Mouse (Mus musculus): ENCODE measurements around the gene Ttc27. TPM values are rescaled to one million over a fixed set of nuclear protein-coding genes. Genes with fewer than 3 reads are reported as not detected.

The Ttc27 gene
- polyA plus RNA-seq, 1 experiment from 2014 or later: 25.6 TPM

DNA sequence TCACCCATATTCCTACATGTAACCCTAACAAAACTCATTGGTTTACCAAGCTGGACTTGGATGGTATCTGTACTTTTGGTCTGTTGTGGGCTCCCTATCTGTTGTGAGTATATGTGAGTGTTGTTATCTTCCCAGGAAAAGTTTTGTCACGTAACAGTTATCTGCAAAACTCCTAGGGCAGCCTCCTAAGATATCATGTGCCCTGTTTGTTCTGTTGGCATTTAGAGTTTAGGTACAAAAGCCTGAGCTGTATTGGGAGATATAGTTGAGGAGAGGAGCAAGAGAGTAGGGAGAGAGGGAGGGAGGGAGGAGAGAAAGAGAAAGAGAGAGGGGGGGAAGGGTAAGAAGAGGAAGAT lies 186.8 kb downstream of the Ttc27 start:
- H3K9ac ChIP-seq: no peak overlapping the region
- peaks cover 3% of the 10 kb centered on the region; the same call in 1 of the 2 replicates for H3K9me3 ChIP-seq (ENCODE audit: low read depth, low read length)
- no peak overlapping the region for H3K4me2 ChIP-seq
- 70% methylated on average over 1 of the region's 1 CpGs for WGBS
- 0 out of 2 replicates have a peak overlapping the region, but pooled peaks have one; percentile 32 for H3K27ac ChIP-seq (ENCODE audit: low read depth)
- DNase-seq: no peak
- H3K4me3 ChIP-seq (ENCODE audit: low read depth, low read length): no peak overlapping the region
- no peaks in the 10 kb centered on the region for H3K4me1 ChIP-seq (ENCODE audit: insufficient read depth)
- no peaks in the 10 kb centered on the region for H3K36me3 ChIP-seq (ENCODE audit: insufficient read depth)
- ATAC-seq (ENCODE audit: insufficient read depth): no peak
- H3K27me3 ChIP-seq (ENCODE audit: insufficient read depth, low read length): no peaks in the 10 kb centered on the region
- no peak for TF ChIP-seq CTCF (IDR thresholded peaks at IDR 0.05; ENCODE audit: low read depth)

DNA sequence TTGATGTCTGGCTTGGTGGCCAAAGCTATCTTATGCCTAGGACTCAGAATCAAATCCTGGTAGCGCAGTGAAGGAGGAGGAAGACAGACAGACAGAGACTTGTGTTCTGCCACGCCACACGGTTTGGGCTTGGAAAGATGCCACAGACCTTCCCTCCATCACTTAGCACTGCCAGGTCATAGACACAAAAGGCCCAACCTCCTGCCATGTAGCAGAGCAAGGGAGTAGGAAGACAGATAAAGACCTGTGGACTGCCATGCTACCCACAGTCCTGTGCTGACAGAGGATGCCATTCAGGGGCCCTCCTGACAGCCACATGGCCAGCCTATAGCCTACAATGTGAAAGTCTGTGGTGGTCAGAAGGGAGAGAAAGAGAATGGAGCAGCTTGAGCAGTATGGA lies 187.4 kb downstream of the Ttc27 start:
- DNase-seq: no peak

DNA sequence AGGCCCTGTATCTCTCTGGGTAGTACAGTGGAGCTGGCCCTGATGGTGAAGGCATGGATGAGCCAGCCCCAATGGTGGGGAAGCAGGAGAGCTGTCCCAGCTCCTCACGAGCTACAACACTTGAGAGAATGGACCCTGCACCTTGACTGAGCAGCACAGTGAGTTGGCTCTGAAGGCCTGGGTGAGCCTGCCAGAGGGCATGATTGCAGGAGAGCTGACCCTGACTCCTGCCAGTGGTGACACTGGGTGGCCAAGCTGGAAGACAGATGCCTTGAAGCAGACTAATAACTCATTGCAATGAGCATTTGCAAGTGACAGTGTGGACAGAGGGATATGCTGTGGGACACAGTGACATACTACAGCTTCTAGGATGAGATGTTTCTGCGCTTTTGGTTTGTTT lies 195.5 kb downstream of the Ttc27 start:
- 73% methylated on average over 2 of the region's 2 CpGs for WGBS
- Histone ChIP-seq H3K27ac (ENCODE audit: low read depth) (no peak overlapping the region), H3K4me3 (ENCODE audit: low read depth, low read length) (no peak overlapping the region), H3K36me3 (ENCODE audit: insufficient read depth) (no peaks in the 10 kb centered on the region), H3K9ac (no peak overlapping the region), H3K27me3 (ENCODE audit: insufficient read depth, low read length) (no peaks in the 10 kb centered on the region), H3K4me2 (no peak overlapping the region), H3K9me3 (ENCODE audit: low read depth, low read length) (0 out of 2 replicates have a peak, but pooled peaks cover 3% of the 10 kb centered on the region), H3K4me1 (ENCODE audit: insufficient read depth) (no peaks in the 10 kb centered on the region)
- no peak for TF ChIP-seq CTCF (IDR thresholded peaks at IDR 0.05; ENCODE audit: low read depth)
- no peak for ATAC-seq (ENCODE audit: insufficient read depth)
- no peak for DNase-seq

More for the DNA sequence above, 187.4 kb downstream of the Ttc27 start:
- no peaks in the 10 kb centered on the region for H3K27me3 ChIP-seq (ENCODE audit: insufficient read depth, low read length)
- no peak overlapping the region for H3K27ac ChIP-seq (ENCODE audit: low read depth)
- TF ChIP-seq CTCF (IDR thresholded peaks at IDR 0.05; ENCODE audit: low read depth): no peak
- H3K9ac ChIP-seq: no peak overlapping the region
- no peak for ATAC-seq (ENCODE audit: insufficient read depth)
- H3K4me3 ChIP-seq (ENCODE audit: low read depth, low read length): no peak overlapping the region
- WGBS: 90% methylated on average over 3 of the region's 3 CpGs
- no peaks in the 10 kb centered on the region for H3K36me3 ChIP-seq (ENCODE audit: insufficient read depth)
- H3K9me3 ChIP-seq (ENCODE audit: low read depth, low read length): peaks cover 3% of the 10 kb centered on the region; the same call in 1 of the 2 replicates
- H3K4me1 ChIP-seq (ENCODE audit: insufficient read depth): no peaks in the 10 kb centered on the region
- no peak overlapping the region for H3K4me2 ChIP-seq

Other genes with a start within 250 kb of the Ttc27 start
- 61.3 and 65.0 TPM in 2 replicates for gene Yipf4, start 228.2 kb upstream of the Ttc27 start, polyA plus RNA-seq (2014; fragmentation: Nextera tagmentation; extraction: Ambion mirVana)
- 98.4 and 99.8 TPM in 2 replicates for gene Birc6, start 189.4 kb upstream of the Ttc27 start, polyA plus RNA-seq (2014; fragmentation: Nextera tagmentation; extraction: Ambion mirVana)